Mouse (Mus musculus) olfactory bulb, adult 2 months (tissue): ENCODE measurements around the gene Hexa.

ENCODE experiments used
- CTCF ChIP-seq: fragments of 200-500 bp; IDR thresholded peaks from 2 replicates; pipeline ENCODE4 v1.5.1; 2012; ENCODE audit warnings: low read depth, mild to moderate bottlenecking, low read length, moderate library complexity; ENCODE audit not compliant: insufficient read depth
- POLR2A ChIP-seq: fragments of 200-500 bp; IDR thresholded peaks from 2 replicates; pipeline ENCODE4 v1.6.1; 2012; ENCODE audit warnings: mild to moderate bottlenecking, low read depth, low read length, moderate library complexity; ENCODE audit not compliant: insufficient read depth

DNA sequence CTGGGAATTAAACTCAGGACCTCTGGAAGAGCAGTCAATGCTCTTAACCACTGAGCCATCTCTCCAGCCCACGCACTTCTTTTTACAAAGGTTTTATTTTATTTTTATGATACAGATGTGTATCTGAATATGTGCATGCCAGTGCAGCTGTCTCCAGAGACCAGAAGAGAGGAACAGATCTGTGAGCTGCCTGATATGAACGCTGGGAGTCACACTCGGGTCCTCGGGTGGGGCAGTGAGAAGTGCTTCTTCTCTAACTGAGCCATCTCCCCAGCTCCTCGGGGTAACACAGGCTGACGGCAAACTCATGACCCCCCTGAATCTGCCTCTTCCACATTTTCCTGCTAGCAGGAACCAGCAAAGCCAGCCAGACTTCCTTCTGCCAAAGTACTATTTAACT, 12.6 kb upstream of the Hexa start:
- TF ChIP-seq POLR2A, result no peak
- TF ChIP-seq CTCF, result no peak
